Mouse (Mus musculus) macrophage (primary cell): ENCODE data around the gene Zfp526. TPM values are rescaled to one million over a fixed set of nuclear protein-coding genes. Genes with fewer than 3 reads are reported as not detected.

Source experiments
- H3K27ac ChIP-seq: fragments of 350-480 bp; formaldehyde crosslinking; 2 replicates; pipeline ENCODE4 v1.9.0; 2021
- H3K36me3 ChIP-seq: fragments of 350-480 bp; formaldehyde crosslinking; 2 replicates; pipeline ENCODE4 v1.9.0; 2021; ENCODE audit errors: inconsistent target
- H3K4me3 ChIP-seq: fragments of 350-480 bp; formaldehyde crosslinking; 2 replicates; pipeline ENCODE4 v1.9.0; 2021; ENCODE audit errors: inconsistent target
- H3K79me2 ChIP-seq: fragments of 350-480 bp; formaldehyde crosslinking; 2 replicates; pipeline ENCODE4 v1.9.0; 2021; ENCODE audit errors: inconsistent target
- WGBS: methylation state at CpG from one replicate; pipeline ENCODE4 v1.1.7; 2026; ENCODE audit warnings: inconsistent platforms; ENCODE audit not compliant: missing documents; 5-methylcytosine and 5-hydroxymethylcytosine counted together
- polyA plus RNA-seq: library from polyadenylated mRNA; stranded (reverse); fragments of 250-400 nt; gene quantifications from 3 replicates; pipeline ENCODE4 v1.2.4, GENCODE M21; 2018; ENCODE audit warnings: inconsistent platforms

The Zfp526 gene
- polyA plus RNA-seq, 1 experiment from 2014 or later, result 4.1 TPM

DNA sequence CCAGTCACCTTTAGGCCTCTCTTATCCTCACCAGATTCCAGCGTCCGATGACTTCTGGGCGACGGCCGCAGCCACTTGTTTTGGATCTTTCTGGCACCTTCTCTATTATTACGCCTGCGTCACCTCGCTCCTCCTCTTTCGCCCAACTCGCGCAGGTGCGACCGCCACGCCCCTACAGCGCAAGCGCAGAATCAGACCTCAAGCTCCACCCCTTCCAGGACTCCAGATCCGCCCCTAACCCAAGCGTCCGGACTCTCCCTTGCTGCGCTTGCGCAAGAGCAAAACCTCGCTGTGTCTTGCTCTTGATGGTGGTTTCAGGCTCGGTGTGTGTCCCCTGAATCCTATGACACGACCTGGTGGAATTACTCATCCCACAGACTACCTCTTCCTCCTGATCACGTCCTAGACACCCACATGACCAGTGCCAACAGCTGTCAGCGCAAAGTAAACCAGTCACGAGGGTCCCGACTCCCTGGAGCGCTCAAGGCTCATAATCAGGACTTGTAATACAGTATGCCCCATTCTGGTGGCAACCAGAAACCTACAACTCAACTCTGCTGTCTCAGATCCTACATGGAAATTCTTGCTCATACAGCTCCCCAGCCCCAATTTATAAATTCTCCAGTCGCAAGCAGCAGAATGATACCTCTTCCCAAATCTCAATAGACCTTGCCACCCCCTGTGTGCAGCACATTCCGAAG lies 1.3 kb upstream of the Zfp526 start:
- WGBS, result 3% methylated on average over 30 of the region's 31 CpGs
- Histone ChIP-seq H3K27ac (peak overlapping the region; percentile 58), H3K79me2 (peaks cover 42% of the 10 kb centered on the region), H3K36me3 (peaks cover 6% of the 10 kb centered on the region; the same call in 1 of the 2 replicates), H3K4me3 (peak overlapping the region; percentile 94)

DNA sequence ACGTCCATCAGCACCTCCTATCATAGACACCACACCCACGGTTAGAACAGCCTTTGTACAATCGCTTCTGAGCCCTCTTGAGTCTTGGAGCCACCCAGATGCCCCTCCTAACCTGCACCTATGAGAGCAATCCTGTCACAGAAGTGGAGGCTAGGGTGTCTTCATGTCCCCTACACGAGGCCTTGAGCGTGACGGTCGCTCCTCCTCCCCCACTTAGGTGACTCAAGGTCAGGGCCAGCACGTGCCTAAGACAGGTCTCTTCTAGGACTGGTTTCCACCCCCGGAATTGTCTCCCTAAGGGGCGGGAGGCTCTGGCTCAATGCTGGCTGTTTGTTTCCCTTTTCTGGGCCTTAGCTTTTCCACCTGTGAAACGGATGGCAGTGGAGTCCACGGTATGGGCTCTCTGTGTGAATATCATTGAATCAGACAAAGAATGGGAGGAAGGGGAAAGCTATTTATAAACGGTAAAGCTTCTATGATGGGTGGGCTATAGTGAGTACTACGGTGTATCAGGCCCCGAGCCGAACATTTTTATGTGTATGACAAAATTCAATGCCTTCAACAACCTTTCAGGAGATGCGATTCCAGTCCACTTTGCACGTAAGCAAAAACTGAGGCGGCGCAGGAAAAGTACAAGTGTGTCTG lies 646 bp upstream of the Zfp526 start, which contains the start of gene Dedd2:
Gene Dedd2 (minus strand): TSS at position 159 of the 645 bp plus-strand sequence.
- H3K4me3 ChIP-seq, result peak within 1 kb of the TSS; percentile 94
- WGBS, result 2% methylated on average over 20 of the region's 20 CpGs
- H3K79me2 ChIP-seq, result peaks cover 49% of the 10 kb centered on the region
- peak within 1 kb of the TSS; percentile 65 for H3K27ac ChIP-seq
- H3K36me3 ChIP-seq, result peaks cover 6% of the 10 kb centered on the region; the same call in 1 of the 2 replicates

DNA sequence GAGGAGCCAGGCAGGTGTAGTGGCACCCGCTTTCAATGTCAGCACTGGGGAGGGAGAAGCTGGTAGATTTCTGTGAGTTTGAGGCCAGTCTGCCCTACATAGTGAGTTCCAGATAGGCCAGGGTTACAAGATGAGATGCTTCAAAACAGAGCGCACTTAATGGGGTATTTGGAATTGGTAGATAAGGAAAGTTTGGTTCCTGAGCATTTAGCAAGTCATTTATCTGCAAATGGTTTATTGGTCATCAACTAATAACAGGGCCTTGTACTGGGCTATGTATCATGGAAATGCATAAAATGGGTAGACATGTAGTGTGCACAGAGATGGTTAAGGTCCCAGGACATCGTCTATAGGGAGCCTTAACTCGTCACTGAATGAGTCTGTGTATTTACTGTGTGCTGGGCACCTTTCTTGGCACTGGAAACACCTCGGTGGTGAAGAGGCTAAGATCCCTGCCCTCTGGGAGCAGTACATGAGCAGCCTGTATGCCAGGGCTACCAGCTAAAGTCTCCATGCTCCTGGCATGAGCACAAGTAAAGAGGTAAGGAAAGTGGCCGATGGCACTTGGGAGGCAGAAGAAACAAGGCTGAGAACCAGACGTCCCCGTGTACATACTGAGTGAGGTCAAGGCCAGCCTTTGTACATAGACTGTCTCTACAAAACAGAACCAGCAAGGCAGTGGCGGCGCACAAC lies 1.2 kb downstream of the Zfp526 start:
- Histone ChIP-seq H3K79me2 (peaks cover 67% of the 10 kb centered on the region), H3K36me3 (peaks cover 18% of the 10 kb centered on the region), H3K4me3 (peak overlapping the region; percentile 94), H3K27ac (no peak overlapping the region)
- WGBS, result 91% methylated on average over 10 of the region's 10 CpGs

DNA sequence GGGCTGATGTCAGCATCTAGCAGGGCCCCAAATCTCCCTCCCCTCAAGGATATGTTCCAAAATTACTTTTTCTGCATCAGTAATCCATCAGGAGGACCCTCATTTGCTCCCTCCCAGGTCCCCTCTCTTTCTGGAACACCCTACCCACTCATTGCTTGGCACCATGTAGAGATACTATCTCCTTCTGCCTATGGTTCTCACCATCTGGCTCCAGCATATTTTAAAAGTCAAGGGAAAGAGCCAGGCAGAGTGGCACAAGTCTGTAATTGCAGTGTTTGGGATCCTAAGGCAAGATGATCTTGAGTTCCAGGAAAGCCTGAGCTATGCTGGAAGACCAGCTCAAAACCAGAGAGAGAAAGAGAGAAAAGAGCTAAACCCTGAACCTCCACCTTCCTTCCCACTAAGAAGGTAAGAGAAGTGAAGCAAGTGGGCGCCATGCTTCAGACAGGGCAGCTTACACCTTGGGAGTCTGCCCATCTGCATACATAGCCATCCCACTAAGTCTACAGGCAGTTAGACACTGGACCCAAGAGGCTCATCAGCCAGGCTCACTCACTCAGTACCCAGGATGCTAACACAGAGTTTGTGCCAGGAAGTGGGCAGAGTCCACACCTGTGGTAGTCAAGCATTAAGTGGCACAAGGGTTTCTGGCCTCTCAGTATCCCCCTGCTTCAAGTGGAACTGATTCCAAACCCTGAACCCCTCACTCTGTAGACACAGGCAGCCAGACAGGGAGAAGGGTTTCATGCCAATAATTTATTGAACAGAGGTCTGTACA lies 6.5 kb downstream of the Zfp526 start:
- Histone ChIP-seq H3K4me3 (no peak overlapping the region), H3K36me3 (peaks cover 71% of the 10 kb centered on the region), H3K27ac (no peak overlapping the region), H3K79me2 (peaks cover 61% of the 10 kb centered on the region)
- WGBS, result 100% methylated on average over 1 of the region's 1 CpGs

DNA sequence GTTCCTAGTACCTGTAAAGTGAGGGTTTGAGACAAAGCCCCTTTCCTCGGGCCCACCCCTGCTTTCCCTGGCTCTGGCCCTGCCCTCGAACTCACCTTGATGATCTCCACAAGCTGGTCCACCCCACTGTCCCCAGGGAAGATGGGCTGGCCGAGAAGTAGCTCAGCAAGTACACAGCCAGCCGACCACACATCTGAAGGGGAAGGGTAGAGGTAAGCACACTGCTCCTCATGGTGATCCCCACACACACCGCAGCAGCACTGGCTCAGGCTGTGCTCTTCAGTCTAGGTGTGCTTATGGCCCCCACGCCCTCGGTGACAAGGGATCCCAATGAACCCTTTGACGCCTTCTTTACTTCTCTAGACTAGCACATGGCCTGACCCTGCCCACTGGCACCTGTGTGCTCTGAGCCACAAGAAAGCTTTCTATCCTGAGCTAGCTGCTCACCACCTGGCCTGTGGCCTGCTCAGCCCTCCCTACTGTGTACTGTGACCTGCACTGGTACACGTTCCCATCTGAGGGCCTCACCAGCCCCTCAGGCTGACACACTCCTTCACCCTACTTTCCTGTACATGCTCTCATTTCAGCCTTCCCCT lies 9.6 kb downstream of the Zfp526 start:
- Histone ChIP-seq H3K27ac (no peak overlapping the region), H3K4me3 (no peak overlapping the region), H3K36me3 (peaks cover 75% of the 10 kb centered on the region), H3K79me2 (peaks cover 63% of the 10 kb centered on the region)
- 91% methylated on average over 7 of the region's 9 CpGs for WGBS

DNA sequence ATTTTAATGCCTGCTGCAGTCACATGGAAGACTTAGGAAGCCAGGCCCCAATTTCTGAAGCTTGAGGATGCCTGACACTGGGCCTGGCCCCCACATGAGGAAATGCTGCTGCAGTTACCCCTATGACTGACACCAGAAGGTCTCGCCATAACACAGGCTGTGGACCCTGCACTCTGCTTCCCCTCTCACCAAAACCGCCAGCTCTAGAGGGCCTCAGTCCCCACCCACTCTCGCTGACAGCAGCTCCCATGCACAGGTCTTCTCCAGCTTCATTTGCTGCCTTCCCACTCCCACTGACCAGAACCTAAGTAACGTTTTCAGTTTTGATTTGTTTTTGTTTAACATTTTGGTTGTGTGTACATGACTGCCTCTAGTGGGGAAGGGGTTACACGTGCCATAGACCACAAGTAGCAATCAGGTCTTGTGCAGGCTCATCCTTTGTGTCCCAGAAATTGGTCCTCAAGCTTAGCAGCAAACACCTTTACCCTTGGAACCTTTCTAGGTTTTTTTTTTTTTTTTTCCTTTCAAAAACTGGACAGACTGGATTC lies 10.9 kb downstream of the Zfp526 start:
- 69% methylated on average over 5 of the region's 5 CpGs for WGBS
- Histone ChIP-seq H3K36me3 (peaks cover 68% of the 10 kb centered on the region), H3K27ac (no peak overlapping the region), H3K79me2 (peaks cover 64% of the 10 kb centered on the region), H3K4me3 (no peak overlapping the region)

DNA sequence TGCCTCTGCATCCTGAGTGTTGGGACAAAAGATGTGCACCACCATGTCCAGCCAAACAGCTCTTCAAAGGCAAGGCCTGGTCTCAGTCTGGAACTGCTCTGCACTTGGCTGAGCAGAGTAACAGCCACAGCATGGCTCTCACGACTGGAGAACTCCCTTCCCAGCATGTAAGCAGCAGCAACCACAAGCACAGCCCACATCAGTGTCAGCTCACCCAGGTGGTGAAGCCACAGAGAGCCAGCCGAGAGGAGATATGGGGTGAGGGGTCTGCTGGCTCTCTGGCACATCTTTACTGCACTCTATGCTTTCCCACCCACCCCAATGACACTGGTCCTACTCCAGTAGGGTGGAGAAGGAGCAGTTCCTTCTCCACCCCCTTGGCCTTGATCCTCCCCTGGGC lies 11.8 kb downstream of the Zfp526 start:
- Histone ChIP-seq H3K4me3 (no peak overlapping the region), H3K79me2 (peaks cover 55% of the 10 kb centered on the region), H3K27ac (no peak overlapping the region), H3K36me3 (peaks cover 59% of the 10 kb centered on the region)
- WGBS, result 86% methylated on average over 2 of the region's 2 CpGs

DNA sequence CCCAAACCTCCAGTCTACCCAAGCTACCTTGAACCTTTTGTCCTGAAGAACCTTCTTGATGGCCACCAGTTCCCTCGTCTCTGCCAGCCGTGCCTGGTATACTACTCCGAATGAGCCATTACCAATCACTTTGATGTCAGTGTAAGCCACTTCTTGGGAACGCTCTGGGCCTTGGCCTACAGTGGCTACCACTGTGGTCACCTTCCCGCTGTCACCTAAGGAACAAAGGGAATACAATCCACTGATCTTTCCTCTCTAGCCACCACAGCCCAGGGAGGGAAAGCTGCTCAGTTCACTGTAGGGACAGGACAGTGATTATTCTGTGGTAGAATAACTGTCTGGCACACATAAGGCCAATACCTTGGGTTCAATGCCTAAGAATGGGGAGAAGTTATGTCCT lies 14.3 kb downstream of the Zfp526 start:
- no peak overlapping the region for H3K4me3 ChIP-seq
- H3K79me2 ChIP-seq, result peaks cover 50% of the 10 kb centered on the region
- 88% methylated on average over 5 of the region's 5 CpGs for WGBS
- H3K36me3 ChIP-seq, result peaks cover 34% of the 10 kb centered on the region
- no peak overlapping the region for H3K27ac ChIP-seq

DNA sequence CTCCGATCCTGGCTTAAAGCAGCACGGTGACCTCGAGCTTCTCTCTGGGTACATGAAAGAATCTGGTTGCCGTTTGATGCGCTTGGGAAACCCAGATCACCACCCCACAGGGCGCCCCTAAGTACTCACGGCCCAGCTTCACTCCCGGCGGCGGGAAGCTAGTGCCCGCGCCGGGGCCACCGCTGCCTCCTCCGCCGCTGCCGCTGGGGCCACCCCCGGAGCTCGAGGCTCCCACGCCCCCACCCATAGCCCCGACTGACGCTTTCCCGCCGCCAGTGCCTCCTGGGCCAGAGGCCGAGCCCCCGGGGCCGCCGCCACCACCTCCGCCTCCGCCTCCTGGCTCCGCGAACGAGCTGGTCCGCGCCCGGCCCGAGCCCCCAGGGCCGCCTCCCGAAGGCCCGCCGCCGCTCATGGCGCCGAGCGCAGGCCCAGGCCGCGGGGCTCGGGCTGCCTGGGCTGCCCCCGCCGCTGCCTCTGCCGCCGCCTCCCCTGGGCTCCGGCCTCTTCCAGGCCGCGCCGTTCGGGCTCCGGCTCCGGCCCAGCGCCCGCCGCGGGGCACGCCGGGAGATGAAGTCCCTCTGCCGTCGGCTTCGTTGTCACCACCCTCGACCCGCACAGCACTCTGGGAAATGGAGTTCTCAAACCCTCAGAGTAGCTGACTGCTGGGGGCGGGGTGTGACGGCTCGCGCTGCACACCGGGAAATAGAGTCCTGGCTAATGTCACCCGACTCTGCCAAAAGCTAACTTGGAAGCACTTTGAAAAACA lies 16.2 kb downstream of the Zfp526 start, which contains the start of gene Gsk3a:
Gene Gsk3a (minus strand): TSS at position 603 of the 766 bp plus-strand sequence.
- Histone ChIP-seq H3K36me3 (peaks cover 15% of the 10 kb centered on the region), H3K79me2 (peaks cover 48% of the 10 kb centered on the region), H3K4me3 (peak within 1 kb of the TSS; percentile 58), H3K27ac (peak within 1 kb of the TSS; percentile 83)
- WGBS, result under 1% methylated on average over 73 of the region's 76 CpGs

DNA sequence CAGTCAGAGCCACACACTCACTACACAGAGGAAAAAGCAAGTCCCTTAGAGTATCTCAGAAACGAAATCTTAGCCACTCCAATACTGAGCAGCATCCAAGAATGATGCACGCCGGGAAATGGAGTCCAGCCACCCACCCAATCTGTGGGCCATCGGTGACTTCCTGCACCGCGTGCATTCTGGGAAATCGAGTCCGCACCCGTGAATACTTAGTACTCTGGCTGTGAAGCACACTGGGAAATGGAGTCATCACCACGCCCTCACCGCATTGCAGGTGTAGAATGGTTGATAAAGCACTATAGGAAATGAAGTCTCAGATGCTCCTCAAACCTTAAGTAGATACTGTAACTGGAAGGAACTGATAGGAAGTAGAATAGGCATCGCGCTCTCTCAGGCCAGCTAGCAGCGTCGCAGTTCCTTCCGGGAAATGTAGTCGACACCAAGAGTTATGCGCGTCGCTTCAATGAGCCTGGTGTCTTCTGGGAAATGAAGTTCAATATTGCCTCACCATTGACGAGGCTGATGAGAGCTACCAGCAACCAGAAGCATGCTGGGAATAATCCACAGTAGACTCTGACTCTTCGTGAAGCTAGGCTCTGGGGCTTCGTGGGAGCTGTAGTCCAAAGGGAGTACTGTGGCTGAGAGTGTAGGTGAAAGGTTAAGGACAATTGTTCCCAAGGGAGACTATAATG lies 16.9 kb downstream of the Zfp526 start:
- under 1% methylated on average over 23 of the region's 23 CpGs for WGBS
- Histone ChIP-seq H3K27ac (peak overlapping the region; percentile 83), H3K4me3 (peak overlapping the region; percentile 40), H3K36me3 (peaks cover 8% of the 10 kb centered on the region), H3K79me2 (peaks cover 41% of the 10 kb centered on the region)

DNA sequence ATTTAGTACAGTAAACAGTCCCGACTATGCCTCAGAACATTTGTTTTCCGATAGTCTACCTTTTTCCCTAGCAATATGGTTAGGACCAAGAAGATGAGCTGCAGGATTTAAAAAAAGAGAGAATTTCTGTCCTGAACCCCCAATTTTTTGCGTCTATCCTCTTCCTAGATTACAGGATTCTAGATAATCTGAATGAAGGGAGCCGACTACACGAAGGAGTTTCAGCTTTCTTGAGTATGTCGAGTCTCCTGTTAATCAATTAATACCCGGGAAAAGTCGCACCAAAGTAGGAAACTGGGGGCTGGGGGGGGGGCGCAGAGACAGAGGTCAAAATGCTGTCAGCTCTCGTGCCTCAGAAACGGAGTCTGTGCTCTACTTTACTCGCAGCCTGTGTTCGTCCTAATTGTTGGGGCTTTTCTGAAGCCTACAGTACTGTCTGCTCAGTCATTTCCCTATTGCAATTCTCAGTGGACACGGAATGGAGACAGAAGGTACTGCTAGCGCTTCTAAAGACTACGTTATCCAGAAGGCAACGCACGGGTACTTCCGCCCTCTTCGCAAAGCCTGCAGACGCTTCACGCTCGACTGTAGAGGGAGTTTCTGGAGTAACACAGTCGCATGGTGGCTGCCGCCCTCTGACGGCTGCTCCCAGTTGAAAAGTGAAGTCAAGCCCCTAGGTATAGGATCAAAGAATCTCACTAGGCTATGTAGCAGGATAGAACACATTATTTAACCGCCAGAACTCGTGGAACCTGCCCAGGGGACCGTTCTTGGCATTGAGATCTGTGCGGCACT lies 17.8 kb downstream of the Zfp526 start:
- Histone ChIP-seq H3K4me3 (peak overlapping the region; percentile 40), H3K27ac (peak overlapping the region; percentile 83), H3K79me2 (peaks cover 32% of the 10 kb centered on the region), H3K36me3 (no peaks in the 10 kb centered on the region)
- WGBS, result 2% methylated on average over 30 of the region's 30 CpGs

DNA sequence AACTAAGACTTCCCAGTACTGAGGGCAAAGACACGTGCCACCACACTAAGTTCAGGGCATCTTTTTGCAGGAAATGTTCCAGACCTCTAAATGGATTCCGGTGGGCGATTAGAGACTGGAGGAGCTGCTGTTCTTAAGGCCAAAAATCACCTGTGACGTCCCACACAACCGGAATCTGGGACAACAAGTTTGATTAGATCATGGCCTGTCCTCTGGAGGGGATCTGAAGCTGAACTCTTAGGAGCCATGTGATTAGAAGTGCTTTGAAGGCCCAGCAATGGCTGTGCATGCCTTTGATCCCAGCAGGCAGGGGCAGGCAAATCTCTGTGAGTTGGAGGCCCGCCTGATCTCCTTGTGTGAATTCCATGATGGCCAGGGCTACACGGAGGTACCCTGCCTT lies 19.4 kb downstream of the Zfp526 start:
- Histone ChIP-seq H3K4me3 (no peak overlapping the region), H3K27ac (no peak overlapping the region), H3K79me2 (peaks cover 30% of the 10 kb centered on the region), H3K36me3 (peaks cover 4% of the 10 kb centered on the region; the same call in 1 of the 2 replicates)
- 94% methylated on average over 7 of the region's 7 CpGs for WGBS
